Mouse (Mus musculus) frontal cortex, postnatal 10 days (tissue): ENCODE data around the gene Itsn1.
A peak's percentile ranks its signal among the peaks of the same experiment; 100 is the strongest.

Experiments used
- DNase-seq, 2 experiments: peaks; one replicate each; pipeline ENCODE4 v3.0.0; 2022; ENCODE audit warnings: low spot score in 2 of 2, mixed read lengths in 1 of 2

The Itsn1 gene

DNA sequence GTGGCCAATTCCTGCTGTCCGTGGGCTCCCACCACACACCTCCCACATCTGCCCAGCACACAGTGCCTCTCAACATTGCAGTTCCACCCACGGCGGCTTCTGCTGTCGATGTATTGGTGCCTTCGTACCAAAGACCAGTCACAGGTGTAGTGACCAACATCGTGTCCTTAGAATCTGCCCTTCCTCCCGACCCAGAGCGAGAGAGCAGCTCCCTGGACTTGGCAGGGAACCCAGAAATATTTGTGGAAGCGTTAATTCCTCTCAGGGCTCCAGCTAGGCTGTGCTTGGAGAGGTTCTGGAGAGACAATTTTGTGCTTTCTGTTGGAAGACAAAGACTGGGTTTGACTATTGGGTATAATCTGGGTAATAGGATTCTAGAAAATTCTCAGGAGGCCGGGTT lies 217.2 kb downstream of the Itsn1 start:
- no peak for DNase-seq

DNA sequence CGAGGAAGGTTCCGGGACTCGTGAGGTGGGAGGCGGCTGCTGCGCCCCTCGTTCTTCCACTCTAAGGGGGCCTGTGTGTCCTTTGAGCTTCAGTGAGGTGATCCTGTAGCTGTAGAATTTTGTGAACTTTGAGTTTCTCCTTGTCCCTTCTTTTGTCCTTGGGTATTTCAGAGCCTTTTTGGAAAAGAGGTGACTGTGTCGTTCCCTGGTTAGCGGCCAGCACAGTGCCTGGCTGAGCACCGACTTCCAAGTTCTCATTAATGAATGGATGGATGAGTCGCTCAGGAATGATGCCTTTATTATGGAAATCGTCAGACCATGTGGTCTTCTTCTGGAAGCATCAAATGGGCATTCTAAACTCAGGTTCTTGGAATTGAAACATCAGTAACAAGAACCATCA lies 218.0 kb downstream of the Itsn1 start:
- DNase-seq = no peak

DNA sequence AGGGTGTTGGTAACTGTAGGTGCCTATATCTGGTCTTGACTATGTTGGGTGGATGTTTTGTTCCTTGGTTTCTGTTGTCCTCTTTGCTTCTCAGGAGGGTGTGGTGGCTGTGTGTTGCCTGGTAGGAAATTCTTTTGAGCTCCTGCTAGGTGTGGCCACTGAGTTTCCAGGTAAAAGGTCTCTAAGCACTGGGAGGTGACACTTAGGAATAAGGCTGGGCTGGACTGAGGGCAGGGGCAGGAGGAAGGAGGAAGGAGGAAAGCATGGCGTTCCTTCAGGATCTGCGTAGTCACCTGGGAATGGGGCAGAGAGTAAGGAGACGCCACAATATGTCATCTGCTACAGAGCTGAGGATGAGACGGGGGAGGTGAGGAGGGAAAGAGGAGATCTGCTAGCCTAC lies 224.9 kb downstream of the Itsn1 start:
- no peak for DNase-seq

DNA sequence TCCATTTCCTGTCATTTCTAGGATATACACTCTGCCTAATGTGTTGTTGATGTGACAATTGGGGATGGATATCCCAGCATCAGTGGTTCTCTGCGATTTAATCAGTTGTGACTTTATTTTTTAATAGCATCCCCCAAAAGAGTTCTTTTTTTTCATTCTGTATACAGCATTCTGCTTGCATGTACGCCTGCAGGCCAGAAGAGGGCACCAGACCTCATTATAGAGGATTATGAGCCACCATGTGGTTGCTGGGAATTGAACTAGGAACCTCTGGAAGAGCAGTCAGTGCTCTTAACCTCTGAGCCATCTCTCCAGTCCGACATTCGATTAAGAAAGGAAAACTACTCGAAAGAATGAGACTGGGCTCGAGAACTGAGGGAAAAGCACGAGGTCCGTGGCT lies 225.7 kb downstream of the Itsn1 start:
- DNase-seq = no peak

DNA sequence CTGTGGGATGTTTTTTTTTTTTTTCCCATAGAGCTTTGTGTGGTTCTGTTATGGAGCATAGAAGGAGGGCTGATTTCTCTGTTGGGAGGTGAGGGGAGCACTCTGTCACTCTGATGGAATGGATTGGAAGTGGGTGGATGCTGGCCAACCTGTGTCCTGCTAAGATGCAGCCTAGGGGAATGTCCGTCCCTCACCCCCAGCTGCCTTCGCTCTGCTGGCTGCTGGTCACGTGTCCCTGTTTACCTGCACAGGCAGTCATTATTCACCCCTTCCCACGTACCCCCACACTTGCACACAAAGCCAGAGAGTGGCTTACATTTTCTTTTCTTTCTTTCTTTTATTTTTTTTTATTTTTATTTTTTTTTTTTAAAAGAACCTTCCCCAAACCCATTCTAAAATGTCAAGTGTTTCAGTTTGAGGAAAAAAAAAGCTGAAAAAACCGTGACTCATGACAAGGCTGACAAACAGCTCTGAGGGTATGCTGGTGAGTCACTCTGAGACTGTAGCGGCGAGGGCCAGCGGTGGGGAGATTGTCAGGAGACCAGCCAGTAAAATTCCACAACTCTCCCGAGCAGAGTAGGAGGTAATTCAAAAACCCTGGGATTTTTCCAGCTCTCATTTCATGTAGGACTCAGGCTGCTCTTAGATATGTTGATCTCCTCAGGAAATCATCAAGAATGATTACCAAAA lies 233.3 kb downstream of the Itsn1 start:
- peak; percentile 38 to 55 for DNase-seq

DNA sequence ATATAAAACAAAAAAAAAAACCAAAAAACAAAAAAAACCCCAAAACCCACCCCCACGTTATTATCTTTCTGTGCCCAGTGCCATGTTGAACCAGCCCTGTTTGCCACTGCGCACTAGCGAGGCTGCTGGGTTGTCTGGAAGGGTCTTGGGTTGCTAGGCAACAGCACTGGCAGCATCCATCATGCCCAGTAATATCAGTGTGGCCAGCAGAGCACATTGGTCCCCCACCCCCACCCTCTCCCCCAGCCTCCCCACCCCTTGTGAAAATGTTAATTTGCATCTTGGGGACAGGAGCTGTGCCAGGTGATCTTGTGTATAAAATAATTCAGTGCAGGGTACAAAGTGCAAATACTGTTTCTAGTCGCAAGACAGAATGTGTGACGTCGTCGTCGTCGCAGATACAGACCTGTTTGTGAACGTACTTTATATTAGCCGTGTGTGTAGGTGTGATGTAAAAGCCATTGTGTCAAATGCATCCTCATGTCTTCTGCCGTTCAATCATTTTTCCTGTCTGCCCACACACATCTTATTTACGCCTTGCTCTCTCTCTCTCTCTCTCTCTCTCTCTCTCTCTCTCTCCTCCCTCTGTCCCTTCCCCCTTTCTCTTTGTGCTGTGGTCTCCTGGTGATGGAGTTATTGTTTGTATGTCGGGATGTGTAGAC lies 233.9 kb downstream of the Itsn1 start:
- peak; percentile 38 to 61 for DNase-seq

DNA sequence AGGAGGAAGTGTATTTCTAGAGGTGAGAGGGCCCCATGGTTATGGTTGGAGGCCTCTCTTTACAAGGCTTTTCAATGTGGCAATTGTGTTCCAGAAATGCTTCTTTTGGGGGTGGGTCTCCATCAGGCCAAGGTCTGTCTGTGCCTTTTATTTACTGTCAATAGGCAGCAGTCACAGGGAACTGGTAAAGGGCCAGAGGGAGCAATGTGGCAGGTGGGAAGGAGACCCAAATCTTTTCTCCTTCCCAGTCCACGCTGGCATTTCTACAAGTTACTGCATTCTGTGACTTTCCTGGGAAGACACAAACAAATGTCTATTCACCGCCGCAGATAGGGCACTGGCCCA lies 234.4 kb downstream of the Itsn1 start:
- no peak for DNase-seq

DNA sequence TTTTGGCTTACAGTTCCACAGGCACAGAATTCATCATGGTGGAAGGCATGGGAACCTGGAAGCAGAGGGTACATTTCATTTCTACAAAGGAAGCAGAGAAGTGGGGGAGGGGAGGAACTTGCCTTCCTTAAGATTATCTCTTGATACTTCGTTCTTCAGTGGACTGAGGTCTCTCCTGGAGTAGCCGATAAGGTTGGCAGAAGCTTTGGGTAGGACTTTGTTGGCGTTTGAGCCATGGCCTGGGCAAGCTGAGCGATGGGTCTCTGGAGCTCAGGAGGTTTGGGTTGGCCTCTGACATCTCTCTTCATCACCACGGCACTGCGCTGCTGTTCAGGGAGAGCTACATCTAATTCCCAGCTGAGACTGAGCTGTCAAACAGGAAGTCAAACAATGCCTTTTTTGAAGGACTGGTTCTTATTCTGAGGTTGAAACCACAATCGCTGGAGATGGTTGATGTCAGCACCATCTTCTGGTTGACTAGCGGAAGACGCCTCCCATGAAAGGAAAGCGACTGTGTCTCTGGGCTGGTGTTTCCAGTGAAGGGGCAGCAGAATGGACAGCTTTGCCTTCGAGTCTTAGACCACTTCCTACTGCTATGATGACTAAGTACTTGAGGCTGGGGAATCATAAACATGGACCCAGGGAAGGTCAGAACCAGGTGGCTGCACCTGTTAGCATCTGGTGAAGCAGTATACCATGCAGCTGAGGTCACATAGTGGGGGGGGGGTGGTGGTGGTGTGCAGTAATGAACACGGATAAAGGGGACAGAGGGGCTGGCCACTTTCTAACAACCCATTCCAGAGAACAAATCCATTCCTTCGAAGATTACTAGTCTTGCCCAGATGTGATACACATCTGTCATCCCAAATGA lies 235.5 kb downstream of the Itsn1 start:
- DNase-seq = no peak

DNA sequence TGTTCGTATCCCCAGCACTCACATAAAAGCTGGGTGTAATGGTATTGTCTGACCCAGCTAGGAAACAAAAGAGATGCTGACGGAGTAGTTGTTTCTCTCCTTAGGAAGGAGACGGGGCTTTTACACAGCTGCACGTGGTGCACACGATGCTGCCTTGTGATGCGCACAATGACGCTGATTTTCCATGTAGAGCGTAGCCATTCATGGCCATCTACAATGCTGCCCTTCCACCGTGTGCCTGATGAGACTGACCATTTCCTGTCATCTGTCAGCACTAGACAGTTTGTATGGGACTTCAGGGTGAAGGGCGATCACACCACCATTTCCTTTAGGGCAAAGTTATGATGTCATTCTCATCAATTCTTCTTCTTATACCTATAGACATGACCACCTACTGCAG lies 239.6 kb downstream of the Itsn1 start:
- DNase-seq = no peak

DNA sequence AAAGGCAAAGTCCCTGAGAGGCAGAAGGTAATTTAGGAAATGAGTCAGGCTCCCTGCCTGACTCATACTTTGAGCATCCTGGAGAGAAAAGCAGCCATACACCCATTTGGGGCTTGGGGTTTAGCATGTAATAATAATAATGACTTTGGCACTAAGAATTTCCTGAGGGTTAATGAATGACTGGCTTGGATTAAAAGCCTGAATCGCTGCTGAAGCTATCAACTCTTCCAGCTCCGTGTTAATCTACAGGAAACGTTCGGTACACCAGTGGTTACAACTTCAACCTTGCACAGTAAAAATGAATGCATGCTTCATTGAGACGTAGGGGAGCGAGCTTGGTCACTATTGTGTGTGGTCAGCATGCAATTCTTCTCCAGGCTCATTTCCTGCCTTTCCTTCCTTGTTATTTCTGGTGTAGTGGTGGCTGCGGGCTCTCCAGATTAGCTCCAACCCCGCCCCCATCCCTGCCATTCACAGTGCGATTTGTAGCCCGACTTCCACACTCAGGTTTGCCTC lies 240.5 kb downstream of the Itsn1 start:
- no peak for DNase-seq
